ENCODE assay signal across 9 mouse cellular contexts in the genomic region with DNA sequence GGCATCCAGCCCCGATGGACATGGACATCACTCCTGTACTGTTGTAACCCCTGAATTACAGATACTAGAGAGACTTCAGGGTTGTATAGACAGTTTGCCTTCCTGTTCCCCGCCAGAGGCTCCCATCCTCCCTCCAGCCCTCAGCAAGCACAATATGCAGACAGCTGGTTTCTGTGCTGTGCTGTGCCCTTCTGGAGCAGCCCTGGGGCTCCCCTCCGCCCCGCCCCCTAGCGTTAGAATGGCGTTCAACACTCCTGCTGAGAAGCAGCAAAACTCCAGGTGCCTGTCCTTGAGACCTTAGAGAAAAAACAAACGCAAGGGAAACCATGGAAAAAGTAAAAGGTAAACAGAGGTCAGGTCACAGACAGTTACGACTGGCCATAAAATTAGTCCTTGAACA. TPM values are rescaled to one million over a fixed set of nuclear protein-coding genes. Genes with fewer than 3 reads are reported as not detected.
A peak's percentile ranks its signal among the peaks of the same experiment; 100 is the strongest.
DNase-seq lines count a peak whose midpoint lies in the region; ATAC-seq and TF ChIP-seq lines count a peak whose summit lies in the region.
"Had no signal": no experiment of that assay in that cellular context is flagged by ENCODE, and none has a peak within 500 bp of the region (broad histone marks: within the 10 kb centered on the region; RNA-seq: fewer than 3 reads in every experiment).

No protein-coding gene starts in this region.

- no peak overlapping the region for H3K4me2 ChIP-seq in embryonic facial prominence, embryonic 11.5 days (ENCODE audit: low read depth, low read length)

- peak; percentile 71 to 73 for DNase-seq in cerebellum, postnatal 10 days
- DNase-seq in cerebellum, adult 9-10 months = no peak
- peak; percentile 81 for DNase-seq in R1 (ENCODE audit: low read depth, low spot score)
- DNase-seq in embryonic facial prominence, embryonic 11.5 days (ENCODE audit: low spot score) = peak; percentile 77
- peak; percentile 68 to 74 for DNase-seq in heart, postnatal 36 days
- DNase-seq in layer of hippocampus, postnatal 25 days (ENCODE audit: extremely low spot score in 1 of 2, low spot score in 1 of 2) = peak; percentile 41 to 60
- peak in 1 of 2 experiments; percentile 63 for DNase-seq in spleen, adult 2 months (ENCODE audit: low read depth in 1 of 2, low spot score in 2 of 2)

- peak; percentile 55; the same call in 1 of the 2 replicates for ATAC-seq in embryonic facial prominence, embryonic 11.5 days (replicated peaks; ENCODE audit: insufficient number of reproducible peaks, low FRiP score, low TSS enrichment, low read depth)
- ATAC-seq in megakaryocyte progenitor cell, adult 5-6 weeks (replicated peaks; ENCODE audit: poor library complexity) = peak; percentile 65

- H3K27ac ChIP-seq in embryonic facial prominence, embryonic 11.5 days (replicated peaks; ENCODE audit: low read depth, low read length) = no peak overlapping the region
- H3K27ac ChIP-seq in spleen, adult 2 months (ENCODE audit: insufficient read depth, low read length) = no peak overlapping the region
- H3K27ac ChIP-seq: macrophage had no signal

- H3K27me3 ChIP-seq in embryonic facial prominence, embryonic 11.5 days (ENCODE audit: control insufficient read depth, insufficient read depth, low read length) = no peaks in the 10 kb centered on the region
- no peaks in the 10 kb centered on the region for H3K27me3 ChIP-seq in spleen, adult 2 months (ENCODE audit: control insufficient read depth, insufficient read depth, low read length)

- WGBS in embryonic facial prominence, embryonic 11.5 days = 18% methylated on average over 8 of the region's 8 CpGs
- 19% methylated on average over 8 of the region's 8 CpGs for WGBS in spleen, adult 2 months

- no peak overlapping the region for H3K9ac ChIP-seq in embryonic facial prominence, embryonic 11.5 days (replicated peaks; ENCODE audit: low read length)

- TF ChIP-seq POLR2A in spleen, adult 2 months (IDR thresholded peaks at IDR 0.05; ENCODE audit: low read depth, low read length) = no peak

- H3K9me3 ChIP-seq in embryonic facial prominence, embryonic 11.5 days (replicated peaks; ENCODE audit: control insufficient read depth, low read length) = no peaks in the 10 kb centered on the region

- peak; percentile 74 for TF ChIP-seq CTCF in spleen, adult 2 months (IDR thresholded peaks at IDR 0.05; ENCODE audit: extremely low read depth, insufficient read depth, insufficient read length, insufficient replicate concordance)

- peaks cover 2% of the 10 kb centered on the region; the same call in 1 of the 2 replicates for H3K4me1 ChIP-seq in embryonic facial prominence, embryonic 11.5 days (ENCODE audit: control insufficient read depth, insufficient read depth, low read length)
- H3K4me1 ChIP-seq in spleen, adult 2 months (ENCODE audit: control insufficient read depth, insufficient read depth, insufficient read length) = no peaks in the 10 kb centered on the region

- H3K36me3 ChIP-seq in embryonic facial prominence, embryonic 11.5 days (replicated peaks; ENCODE audit: control insufficient read depth, insufficient read depth, low read depth, low read length) = no peaks in the 10 kb centered on the region
- H3K36me3 ChIP-seq in spleen, adult 2 months (ENCODE audit: control insufficient read depth, insufficient read depth, low read length) = no peaks in the 10 kb centered on the region

- intact Hi-C loops in heart, postnatal 36 days (cut with DNase I) = no loop called here

- no peak overlapping the region for H3K4me3 ChIP-seq in embryonic facial prominence, embryonic 11.5 days (ENCODE audit: low read depth, low read length)
- H3K4me3 ChIP-seq in spleen, adult 2 months (ENCODE audit: extremely low read depth, insufficient read depth, insufficient read length) = no peak overlapping the region

RNA-seq across cellular contexts. Expression of a gene that starts 59.9 kb away (rescaled TPM):
- not detected in 2 replicates for polyA plus RNA-seq in embryonic facial prominence, embryonic 11.5 days (2014; fragmentation: Nextera tagmentation; extraction: Ambion mirVana)
- total RNA-seq in heart, postnatal 36 days (2021) = not detected
- under 1 TPM in 1 of 2 experiments, not detected in 1; 0.07 TPM for total RNA-seq in layer of hippocampus, postnatal 25 days (2021)
- total RNA-seq in megakaryocyte progenitor cell, adult 5-6 weeks (2015) = not detected in 2 replicates
- total RNA-seq in megakaryocyte progenitor cell, adult 5-6 weeks (2017) = not detected in 2 replicates
- polyA plus RNA-seq in spleen, adult 2 months (2012; rRNA removed) = 0.04 TPM in 1 of 2 replicates, not detected in the other
- polyA plus RNA-seq: macrophage had no signal
